Mouse (Mus musculus): ENCODE results near the gene Cd300e. TPM values are rescaled to one million over a fixed set of nuclear protein-coding genes. Genes with fewer than 3 reads are reported as not detected.
A peak's percentile ranks its signal among the peaks of the same experiment; 100 is the strongest.

Gene Cd300e
- polyA plus RNA-seq, 1 experiment from 2014 or later, result 0.08 TPM

DNA sequence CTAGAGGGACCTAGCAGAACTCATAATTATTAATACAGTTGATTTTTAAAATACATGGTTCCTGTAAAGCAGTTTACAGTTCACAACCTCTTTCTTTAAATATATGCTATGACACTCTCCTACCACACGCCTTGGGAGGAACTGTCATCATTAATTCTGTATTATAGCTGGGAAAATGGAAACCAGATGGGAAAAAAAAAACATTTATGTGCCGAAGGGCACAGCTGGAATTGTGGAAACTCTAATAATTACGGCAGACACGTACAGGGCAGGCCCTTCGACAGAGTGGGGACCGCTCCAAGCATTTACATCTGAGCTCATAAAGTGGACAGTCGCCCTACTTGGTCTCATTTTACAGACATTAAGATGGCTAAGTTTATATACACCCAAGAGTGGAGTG lies 38.8 kb upstream of the Cd300e start:
- no peak for ATAC-seq
- no peak overlapping the region for H3K4me3 ChIP-seq (ENCODE audit: low read length)
- WGBS, result 65% methylated on average over 7 of the region's 7 CpGs
- no peaks in the 10 kb centered on the region for H3K27me3 ChIP-seq (replicated peaks; ENCODE audit: control insufficient read depth, insufficient read depth, low read length)
- H3K27ac ChIP-seq (ENCODE audit: low read depth, low read length), result no peak overlapping the region
- H3K4me1 ChIP-seq (ENCODE audit: control insufficient read depth, insufficient read depth, low read depth, low read length), result no peaks in the 10 kb centered on the region
- H3K4me2 ChIP-seq (ENCODE audit: low read length), result no peak overlapping the region
- H3K9ac ChIP-seq (ENCODE audit: low read depth, low read length), result no peak overlapping the region
- H3K9me3 ChIP-seq (ENCODE audit: control insufficient read depth, low read length), result no peaks in the 10 kb centered on the region
- H3K36me3 ChIP-seq (ENCODE audit: control insufficient read depth, insufficient read depth, low read length), result no peaks in the 10 kb centered on the region

GRCm38 (mm10) chr11:115100032-115100621 lies 38.1 kb upstream of the Cd300e start:
- H3K27me3 ChIP-seq (replicated peaks; ENCODE audit: control insufficient read depth, insufficient read depth, low read length), result no peaks in the 10 kb centered on the region
- H3K9me3 ChIP-seq (ENCODE audit: control insufficient read depth, low read length), result no peaks in the 10 kb centered on the region
- no peaks in the 10 kb centered on the region for H3K36me3 ChIP-seq (ENCODE audit: control insufficient read depth, insufficient read depth, low read length)
- no peak overlapping the region for H3K4me2 ChIP-seq (ENCODE audit: low read length)
- H3K4me3 ChIP-seq (ENCODE audit: low read length), result no peak overlapping the region
- WGBS, result 85% methylated on average over 5 of the region's 5 CpGs
- no peak overlapping the region for H3K27ac ChIP-seq (ENCODE audit: low read depth, low read length)
- no peaks in the 10 kb centered on the region for H3K4me1 ChIP-seq (ENCODE audit: control insufficient read depth, insufficient read depth, low read depth, low read length)
- ATAC-seq, result no peak
- no peak overlapping the region for H3K9ac ChIP-seq (ENCODE audit: low read depth, low read length)

- H3K4me1 ChIP-seq (ENCODE audit: control insufficient read depth, insufficient read depth, low read depth, low read length), result no peaks in the 10 kb centered on the region
- no peak for ATAC-seq
- no peaks in the 10 kb centered on the region for H3K9me3 ChIP-seq (ENCODE audit: control insufficient read depth, low read length)
- H3K4me3 ChIP-seq (ENCODE audit: low read length), result no peak overlapping the region
- WGBS, result 65% methylated on average over 16 of the region's 16 CpGs
- H3K27ac ChIP-seq (ENCODE audit: low read depth, low read length), result no peak overlapping the region
- H3K27me3 ChIP-seq (replicated peaks; ENCODE audit: control insufficient read depth, insufficient read depth, low read length), result no peaks in the 10 kb centered on the region
- H3K36me3 ChIP-seq (ENCODE audit: control insufficient read depth, insufficient read depth, low read length), result no peaks in the 10 kb centered on the region
- H3K9ac ChIP-seq (ENCODE audit: low read depth, low read length), result no peak overlapping the region
- H3K4me2 ChIP-seq (ENCODE audit: low read length), result no peak overlapping the region
Measured at GRCm38 (mm10) chr11:115099241-115099840, 37.4 kb upstream of the Cd300e start.

DNA sequence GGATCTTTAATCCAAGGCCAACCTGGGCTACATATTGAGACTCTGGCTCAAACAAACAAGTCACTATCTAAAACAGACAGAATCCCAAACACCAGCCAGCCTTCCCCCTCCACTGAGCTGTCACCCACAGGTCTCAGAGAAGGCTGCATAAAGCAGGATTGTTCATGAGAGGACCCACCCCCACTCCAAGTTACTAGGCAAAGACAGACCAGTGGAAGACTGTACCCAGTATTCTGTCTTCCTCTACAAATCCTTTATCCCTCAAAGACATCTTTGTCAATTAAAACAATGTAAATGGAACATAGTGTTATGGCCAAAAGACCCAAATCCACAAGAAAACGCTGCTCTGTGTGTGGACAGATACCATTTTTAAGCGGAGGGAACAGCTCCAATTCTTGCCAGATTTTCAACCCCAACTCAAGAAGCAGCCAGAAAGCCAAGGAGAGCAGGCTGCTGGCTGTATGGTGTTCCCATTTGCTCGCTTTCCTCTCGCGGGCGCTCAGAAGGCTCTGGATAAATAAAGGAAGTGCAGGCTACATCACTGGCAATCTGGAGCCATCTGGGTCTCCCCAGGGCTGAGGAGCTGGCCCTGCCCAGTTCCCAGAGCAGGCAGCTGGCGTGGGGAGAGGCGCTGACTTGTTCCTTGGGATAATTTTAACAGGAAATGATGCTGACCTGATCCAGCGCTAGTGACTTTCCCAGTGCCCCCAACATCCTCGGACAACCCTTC lies 36.4 kb upstream of the Cd300e start:
- Histone ChIP-seq H3K4me3 (ENCODE audit: low read length) (no peak overlapping the region), H3K4me2 (ENCODE audit: low read length) (no peak overlapping the region), H3K27ac (ENCODE audit: low read depth, low read length) (no peak overlapping the region), H3K9ac (ENCODE audit: low read depth, low read length) (no peak overlapping the region), H3K36me3 (ENCODE audit: control insufficient read depth, insufficient read depth, low read length) (no peaks in the 10 kb centered on the region), H3K27me3 (replicated peaks; ENCODE audit: control insufficient read depth, insufficient read depth, low read length) (no peaks in the 10 kb centered on the region), H3K9me3 (ENCODE audit: control insufficient read depth, low read length) (0 out of 2 replicates have a peak, but pooled peaks cover 2% of the 10 kb centered on the region), H3K4me1 (ENCODE audit: control insufficient read depth, insufficient read depth, low read depth, low read length) (no peaks in the 10 kb centered on the region)
- 60% methylated on average over 10 of the region's 10 CpGs for WGBS
- no peak for ATAC-seq

GRCm38 (mm10) chr11:115092140-115092539 lies 30.2 kb upstream of the Cd300e start:
- Histone ChIP-seq H3K9me3 (ENCODE audit: control insufficient read depth, low read length) (0 out of 2 replicates have a peak, but pooled peaks cover 4% of the 10 kb centered on the region), H3K9ac (ENCODE audit: low read depth, low read length) (no peak overlapping the region), H3K4me1 (ENCODE audit: control insufficient read depth, insufficient read depth, low read depth, low read length) (peaks cover 9% of the 10 kb centered on the region), H3K4me3 (ENCODE audit: low read length) (peak overlapping the region; percentile 33; the same call in 1 of the 2 replicates), H3K27ac (ENCODE audit: low read depth, low read length) (no peak overlapping the region), H3K4me2 (ENCODE audit: low read length) (peak overlapping the region; percentile 57), H3K27me3 (replicated peaks; ENCODE audit: control insufficient read depth, insufficient read depth, low read length) (peaks cover 17% of the 10 kb centered on the region), H3K36me3 (ENCODE audit: control insufficient read depth, insufficient read depth, low read length) (no peaks in the 10 kb centered on the region)
- 11% methylated on average over 4 of the region's 4 CpGs for WGBS
- no peak for ATAC-seq

DNA sequence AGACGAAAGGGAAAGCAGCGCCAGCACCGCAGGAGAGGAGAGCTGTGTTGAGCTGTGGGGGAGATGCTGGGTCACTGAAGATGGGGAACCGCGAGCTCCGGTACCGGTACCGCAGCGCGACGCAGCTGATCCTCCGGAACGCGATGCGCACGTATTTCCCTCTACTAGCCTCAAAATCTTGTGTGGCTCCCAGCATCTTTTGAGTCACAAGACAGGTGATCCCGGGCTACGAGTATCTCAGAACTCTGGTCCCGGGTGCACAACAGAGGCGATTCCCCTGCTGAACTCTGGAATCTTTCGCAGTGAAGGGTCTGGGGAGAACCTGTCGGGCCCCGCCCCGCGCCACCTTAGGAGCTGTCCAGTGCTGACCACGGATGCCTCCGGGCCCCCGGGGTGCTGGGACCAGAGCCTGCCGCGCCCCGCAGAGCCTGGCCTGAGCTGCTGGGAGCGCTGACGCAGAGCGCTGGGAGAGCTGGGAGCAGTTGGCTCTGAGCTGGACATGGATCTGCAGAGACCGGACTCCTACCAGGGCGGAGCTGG lies 29.5 kb upstream of the Cd300e start, which contains the start of gene Rab37:
Gene Rab37, plus strand, starts transcription at position 70 of the 540 bp plus-strand sequence.
- WGBS, result 2% methylated on average over 36 of the region's 36 CpGs
- no peak for ATAC-seq

GRCm38 (mm10) chr11:115089853-115090252 lies 27.9 kb upstream of the Cd300e start:
- ATAC-seq, result no peak
- H3K27ac ChIP-seq (ENCODE audit: low read depth, low read length), result no peak overlapping the region
- no peak overlapping the region for H3K4me2 ChIP-seq (ENCODE audit: low read length)
- 0 out of 2 replicates have a peak, but pooled peaks cover 4% of the 10 kb centered on the region for H3K9me3 ChIP-seq (ENCODE audit: control insufficient read depth, low read length)
- 69% methylated on average over 6 of the region's 6 CpGs for WGBS
- H3K9ac ChIP-seq (ENCODE audit: low read depth, low read length), result no peak overlapping the region
- H3K4me1 ChIP-seq (ENCODE audit: control insufficient read depth, insufficient read depth, low read depth, low read length), result peaks cover 9% of the 10 kb centered on the region
- no peaks in the 10 kb centered on the region for H3K36me3 ChIP-seq (ENCODE audit: control insufficient read depth, insufficient read depth, low read length)
- no peak overlapping the region for H3K4me3 ChIP-seq (ENCODE audit: low read length)
- H3K27me3 ChIP-seq (replicated peaks; ENCODE audit: control insufficient read depth, insufficient read depth, low read length), result peaks cover 20% of the 10 kb centered on the region

More for the DNA sequence above, 29.5 kb upstream of the Cd300e start, which contains the start of gene Rab37:
- Histone ChIP-seq H3K4me3 (ENCODE audit: low read length) (peak within 1 kb of the TSS; percentile 33), H3K9ac (ENCODE audit: low read depth, low read length) (peak within 1 kb of the TSS; percentile 35; the same call in 1 of the 2 replicates), H3K27me3 (replicated peaks; ENCODE audit: control insufficient read depth, insufficient read depth, low read length) (peaks cover 17% of the 10 kb centered on the region), H3K9me3 (ENCODE audit: control insufficient read depth, low read length) (0 out of 2 replicates have a peak, but pooled peaks cover 4% of the 10 kb centered on the region), H3K27ac (ENCODE audit: low read depth, low read length) (no peak within 1 kb of the TSS), H3K4me1 (ENCODE audit: control insufficient read depth, insufficient read depth, low read depth, low read length) (peaks cover 9% of the 10 kb centered on the region), H3K36me3 (ENCODE audit: control insufficient read depth, insufficient read depth, low read length) (no peaks in the 10 kb centered on the region), H3K4me2 (ENCODE audit: low read length) (peak within 1 kb of the TSS; percentile 57)

DNA sequence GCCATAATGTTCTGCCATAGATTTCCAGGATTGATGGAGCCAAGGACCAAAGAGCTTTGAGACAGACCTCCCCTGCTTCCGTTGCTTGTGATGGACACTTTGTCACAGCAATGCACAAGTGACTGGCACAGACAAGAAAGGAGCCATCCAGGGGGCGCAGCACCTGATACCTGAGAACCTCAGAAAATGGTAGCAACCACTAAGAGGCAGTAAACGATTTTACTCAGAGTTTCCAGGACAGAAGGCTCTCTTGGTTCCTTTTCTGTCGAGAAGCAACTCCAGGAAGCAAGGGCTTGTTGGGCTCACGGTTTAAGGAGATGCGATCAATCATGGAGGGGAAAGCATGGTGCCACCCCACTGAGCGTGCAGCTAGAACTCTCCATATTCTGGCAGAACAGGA lies 24.2 kb upstream of the Cd300e start:
- H3K4me2 ChIP-seq (ENCODE audit: low read length), result no peak overlapping the region
- H3K27me3 ChIP-seq (replicated peaks; ENCODE audit: control insufficient read depth, insufficient read depth, low read length), result peaks cover 12% of the 10 kb centered on the region; the same call in 1 of the 2 replicates
- H3K9me3 ChIP-seq (ENCODE audit: control insufficient read depth, low read length), result no peaks in the 10 kb centered on the region
- H3K36me3 ChIP-seq (ENCODE audit: control insufficient read depth, insufficient read depth, low read length), result no peaks in the 10 kb centered on the region
- no peak overlapping the region for H3K4me3 ChIP-seq (ENCODE audit: low read length)
- no peak overlapping the region for H3K9ac ChIP-seq (ENCODE audit: low read depth, low read length)
- no peak for ATAC-seq
- H3K27ac ChIP-seq (ENCODE audit: low read depth, low read length), result no peak overlapping the region
- WGBS, result 68% methylated on average over 7 of the region's 7 CpGs
- H3K4me1 ChIP-seq (ENCODE audit: control insufficient read depth, insufficient read depth, low read depth, low read length), result peaks cover under 1% of the 10 kb centered on the region

DNA sequence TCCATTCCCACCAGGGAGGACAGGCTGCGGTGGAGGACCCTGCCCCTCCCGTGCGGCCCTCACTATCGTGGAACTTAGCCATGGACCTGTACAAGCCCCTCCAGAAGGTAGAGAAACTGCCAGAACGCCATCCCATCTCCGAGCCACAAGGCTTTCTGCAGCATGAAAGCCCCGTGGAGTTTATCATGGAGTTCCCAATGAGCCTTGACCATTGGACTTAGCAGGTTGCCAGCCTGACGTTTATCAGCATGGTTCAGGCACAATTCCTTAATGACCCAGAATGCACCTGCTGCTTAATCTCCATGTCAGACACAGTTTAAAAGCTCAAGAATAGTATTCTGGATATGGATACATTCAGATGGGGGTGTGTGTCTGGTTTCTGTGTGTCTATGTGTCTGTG lies 23.1 kb upstream of the Cd300e start:
- Histone ChIP-seq H3K9me3 (ENCODE audit: control insufficient read depth, low read length) (no peaks in the 10 kb centered on the region), H3K27ac (ENCODE audit: low read depth, low read length) (no peak overlapping the region), H3K4me2 (ENCODE audit: low read length) (no peak overlapping the region), H3K4me1 (ENCODE audit: control insufficient read depth, insufficient read depth, low read depth, low read length) (no peaks in the 10 kb centered on the region), H3K9ac (ENCODE audit: low read depth, low read length) (no peak overlapping the region), H3K4me3 (ENCODE audit: low read length) (no peak overlapping the region), H3K36me3 (ENCODE audit: control insufficient read depth, insufficient read depth, low read length) (no peaks in the 10 kb centered on the region), H3K27me3 (replicated peaks; ENCODE audit: control insufficient read depth, insufficient read depth, low read length) (0 out of 2 replicates have a peak, but pooled peaks cover 5% of the 10 kb centered on the region)
- no peak for ATAC-seq
- 42% methylated on average over 8 of the region's 8 CpGs for WGBS
